Mouse (Mus musculus): ENCODE data around the gene Gm9513.

Gm9513 gene

GRCm38 (mm10) chr9:36475338-36475737 lies at the start of gene Gm9513:
Gm9513 (plus strand) TSS chr9:36475638.
- no peak for DNase-seq

GRCm38 (mm10) chr9:36431584-36431983 lies 43.9 kb upstream of the Gm9513 start, which contains the start of gene Gm7257:
Gm7257 (plus strand) TSS chr9:36431884.
- no peak for DNase-seq

- no peak for DNase-seq
Measured at GRCm38 (mm10) chr9:36435051-36435764, 40.2 kb upstream of the Gm9513 start.

GRCm38 (mm10) chr9:36494501-36495220 lies 19.2 kb downstream of the Gm9513 start:
- no peak for DNase-seq

- no peak for DNase-seq
Measured at GRCm38 (mm10) chr9:36495824-36496223, 20.4 kb downstream of the Gm9513 start.

GRCm38 (mm10) chr9:36504211-36504610 lies 28.8 kb downstream of the Gm9513 start:
- no peak for DNase-seq
